ENCODE assay signal across 8 mouse cellular contexts in the genomic region with DNA sequence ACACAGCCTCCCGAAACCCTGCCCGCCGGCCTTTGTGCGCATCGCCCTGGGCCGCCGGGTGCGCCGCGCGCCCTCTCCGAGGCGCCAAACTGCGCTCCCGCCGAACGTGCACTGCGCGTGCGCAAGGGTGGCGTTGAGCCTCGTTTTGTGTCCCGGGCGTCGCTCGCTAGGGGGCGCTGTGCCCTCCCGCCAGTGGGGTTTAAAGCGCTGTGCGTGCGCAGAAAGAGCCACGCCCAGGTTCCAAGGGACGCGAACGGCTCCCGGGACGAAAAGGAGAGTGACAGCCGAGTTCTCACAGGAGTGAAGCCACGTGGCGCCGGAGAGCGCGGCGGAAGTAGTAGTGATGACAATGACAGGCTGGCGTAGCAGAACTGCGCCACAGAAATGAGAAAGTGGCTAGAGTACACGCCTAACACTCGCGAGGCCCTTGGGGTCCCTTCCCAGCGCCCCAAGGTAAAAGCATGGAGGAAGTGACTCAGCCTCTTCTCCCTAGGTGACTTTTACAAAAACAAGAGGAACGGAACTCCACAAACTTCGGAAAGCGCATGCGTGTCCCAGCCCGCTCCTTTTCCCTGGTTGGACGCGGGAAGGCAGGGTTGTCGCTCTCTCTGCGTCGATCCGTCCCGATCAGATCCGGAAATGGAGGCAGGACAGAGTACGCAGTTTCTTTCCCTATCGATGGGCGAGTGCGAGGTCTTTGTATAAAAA. TPM values are rescaled to one million over a fixed set of nuclear protein-coding genes. Genes with fewer than 3 reads are reported as not detected.
A peak's percentile ranks its signal among the peaks of the same experiment; 100 is the strongest.
DNase-seq lines count a peak whose midpoint lies in the region; ATAC-seq and TF ChIP-seq lines count a peak whose summit lies in the region.

No protein-coding gene starts in this region.

- H3K36me3 ChIP-seq in C2C12 (ENCODE audit: control insufficient read depth, insufficient read depth) = no peaks in the 10 kb centered on the region
- H3K36me3 ChIP-seq in erythroblast, embryonic 14.5 days (ENCODE audit: control insufficient read depth) = peaks cover 11% of the 10 kb centered on the region
- H3K36me3 ChIP-seq in heart, embryonic 11.5 days (ENCODE audit: control insufficient read depth, insufficient read depth, low read length) = no peaks in the 10 kb centered on the region
- no peaks in the 10 kb centered on the region for H3K36me3 ChIP-seq in kidney, embryonic 16.5 days (ENCODE audit: insufficient read depth, low read length)
- H3K36me3 ChIP-seq in liver, adult 2 months (ENCODE audit: control insufficient read depth, insufficient read depth, low read length) = no peaks in the 10 kb centered on the region; the same call in 1 of the 2 replicates
- no peaks in the 10 kb centered on the region for H3K36me3 ChIP-seq in myocyte (ENCODE audit: control insufficient read depth, insufficient read depth)
- H3K36me3 ChIP-seq in splenic B cell, adult 2 months (ENCODE audit: control insufficient read depth, insufficient read depth, low read length, poor library complexity, severe bottlenecking) = no peaks in the 10 kb centered on the region

- H3K27me3 ChIP-seq in C2C12 (ENCODE audit: control insufficient read depth, insufficient read depth, insufficient read length) (no peaks in the 10 kb centered on the region), myocyte (ENCODE audit: control insufficient read depth, insufficient read depth, insufficient read length) (no peaks in the 10 kb centered on the region)
- H3K27me3 ChIP-seq in erythroblast, embryonic 14.5 days (ENCODE audit: control insufficient read depth) = no peaks in the 10 kb centered on the region
- H3K27me3 ChIP-seq in heart, embryonic 11.5 days (ENCODE audit: control insufficient read depth, insufficient read depth, low read length) = no peaks in the 10 kb centered on the region
- no peaks in the 10 kb centered on the region for H3K27me3 ChIP-seq in kidney, embryonic 16.5 days (ENCODE audit: insufficient read depth, low read length)
- no peaks in the 10 kb centered on the region for H3K27me3 ChIP-seq in liver, adult 2 months (ENCODE audit: control insufficient read depth, insufficient read depth, low read length)
- H3K27me3 ChIP-seq in splenic B cell, adult 2 months (ENCODE audit: control insufficient read depth, insufficient read depth, low read length, poor library complexity, severe bottlenecking) = no peaks in the 10 kb centered on the region

- no peaks in the 10 kb centered on the region for H3K9me3 ChIP-seq in erythroblast, embryonic 14.5 days (ENCODE audit: control insufficient read depth, low read length)
- H3K9me3 ChIP-seq in heart, embryonic 11.5 days (replicated peaks; ENCODE audit: control insufficient read depth, low read length) = no peaks in the 10 kb centered on the region
- H3K9me3 ChIP-seq in kidney, embryonic 16.5 days (ENCODE audit: low read length) = no peaks in the 10 kb centered on the region

- H3K79me2 ChIP-seq in C2C12 (ENCODE audit: control insufficient read depth, insufficient read depth) = peaks cover 11% of the 10 kb centered on the region
- no peaks in the 10 kb centered on the region for H3K79me2 ChIP-seq in liver, adult 2 months (ENCODE audit: control insufficient read depth, insufficient read depth, low read length)
- H3K79me2 ChIP-seq in myocyte (ENCODE audit: control insufficient read depth, insufficient read depth) = no peaks in the 10 kb centered on the region

- peak; percentile 99 for TF ChIP-seq POLR2A in brain, embryonic 14.5 days (IDR thresholded peaks at IDR 0.05; ENCODE audit: borderline replicate concordance, extremely low read depth, insufficient read depth, insufficient read length, poor library complexity, severe bottlenecking)
- peak; percentile 81 for TF ChIP-seq POLR2A in liver, adult 2 months (IDR thresholded peaks at IDR 0.05; ENCODE audit: extremely low read depth, insufficient read depth, low read length)
- TF ChIP-seq POLR2A in myocyte (IDR thresholded peaks at IDR 0.05; ENCODE audit: insufficient read length, low read depth) = peak; percentile 90

- peaks cover 49% of the 10 kb centered on the region for H3K4me1 ChIP-seq in erythroblast, embryonic 14.5 days (ENCODE audit: control insufficient read depth)
- H3K4me1 ChIP-seq in heart, embryonic 11.5 days (ENCODE audit: control insufficient read depth, insufficient read depth, low read length) = peaks cover 5% of the 10 kb centered on the region; the same call in 1 of the 2 replicates
- H3K4me1 ChIP-seq in kidney, embryonic 16.5 days (ENCODE audit: insufficient read depth, low read length) = peaks cover 6% of the 10 kb centered on the region; the same call in 1 of the 2 replicates
- peaks cover 5% of the 10 kb centered on the region for H3K4me1 ChIP-seq in liver, adult 2 months (ENCODE audit: control insufficient read depth, insufficient read depth, low read length)

- H3K9ac ChIP-seq in heart, embryonic 11.5 days (ENCODE audit: low read depth, low read length) = peak overlapping the region; percentile 91
- H3K9ac ChIP-seq in kidney, embryonic 16.5 days (replicated peaks; ENCODE audit: low read length) = peak overlapping the region; percentile 86
- peak overlapping the region; percentile 94 for H3K9ac ChIP-seq in liver, adult 2 months (ENCODE audit: low read depth, low read length)

- H3ac ChIP-seq in C2C12 (ENCODE audit: control insufficient read depth, insufficient read length, low read depth) = peak overlapping the region; percentile 97
- peak overlapping the region; percentile 58 for H3ac ChIP-seq in myocyte (ENCODE audit: control insufficient read depth, insufficient read length)

- WGBS in heart, embryonic 11.5 days (ENCODE audit: insufficient replicate concordance) = under 1% methylated on average over 67 of the region's 67 CpGs
- WGBS in kidney, embryonic 16.5 days = under 1% methylated on average over 67 of the region's 67 CpGs
- WGBS in liver, adult 2 months = under 1% methylated on average over 67 of the region's 67 CpGs

- peak overlapping the region; percentile 41 for H3K4me3 ChIP-seq in C2C12 (ENCODE audit: insufficient read depth, poor library complexity, severe bottlenecking)
- H3K4me3 ChIP-seq in erythroblast, embryonic 14.5 days (replicated peaks) = peak overlapping the region; percentile 88
- H3K4me3 ChIP-seq in heart, embryonic 11.5 days (ENCODE audit: low read depth, low read length) = peak overlapping the region; percentile 53
- peak overlapping the region; percentile 58 for H3K4me3 ChIP-seq in kidney, embryonic 16.5 days (ENCODE audit: low read length)
- H3K4me3 ChIP-seq in liver, adult 2 months (ENCODE audit: insufficient read depth, low read depth, low read length) = peak overlapping the region; percentile 74
- peak overlapping the region; percentile 50 for H3K4me3 ChIP-seq in myocyte

- peak; percentile 91 for ATAC-seq in heart, embryonic 11.5 days (replicated peaks; ENCODE audit: insufficient number of reproducible peaks, low FRiP score, low TSS enrichment)
- ATAC-seq in kidney, embryonic 16.5 days (ENCODE audit: low FRiP score, low TSS enrichment) = peak; percentile 93

- peak overlapping the region; percentile 99 for H3K27ac ChIP-seq in heart, embryonic 11.5 days (ENCODE audit: low read depth, low read length)
- peak overlapping the region; percentile 100 for H3K27ac ChIP-seq in kidney, embryonic 16.5 days (ENCODE audit: low read length)
- H3K27ac ChIP-seq in liver, adult 2 months (replicated peaks; ENCODE audit: insufficient read depth, low read depth, low read length) = peak overlapping the region; percentile 96

- TF ChIP-seq CTCF in C2C12 (IDR thresholded peaks at IDR 0.05; ENCODE audit: control insufficient read depth, insufficient read depth, insufficient read length) = peak; percentile 99
- peak; percentile 100 for TF ChIP-seq CTCF in brain, embryonic 14.5 days (IDR thresholded peaks at IDR 0.05; ENCODE audit: borderline replicate concordance, extremely low read depth, insufficient read depth, insufficient read length)
- TF ChIP-seq CTCF in liver, adult 2 months (IDR thresholded peaks at IDR 0.05; ENCODE audit: low read depth, low read length) = peak; percentile 96

- peak overlapping the region; percentile 72 for H3K4me2 ChIP-seq in heart, embryonic 11.5 days
- peak overlapping the region; percentile 78 for H3K4me2 ChIP-seq in kidney, embryonic 16.5 days (replicated peaks; ENCODE audit: low read depth, low read length)
- H3K4me2 ChIP-seq in myocyte (ENCODE audit: low read depth) = peak overlapping the region; percentile 89

- peak; percentile 99 for DNase-seq in brain, embryonic 14.5 days (ENCODE audit: low read depth)
- DNase-seq in liver, adult 2 months (ENCODE audit: extremely low read depth, low read depth, low spot score) = peak; percentile 90
- peak; percentile 99 for DNase-seq in splenic B cell, adult 2 months (ENCODE audit: low read depth, low spot score)

- H3K79me3 ChIP-seq in C2C12 (ENCODE audit: low read depth) = no peaks in the 10 kb centered on the region

RNA-seq across cellular contexts. Expression of gene Zfp239, which starts 17.7 kb away (rescaled TPM):
- polyA plus RNA-seq in C2C12 (2012; fragmentation: generic; extraction: Trizol) = 4.4 TPM
- polyA plus RNA-seq in brain, embryonic 14.5 days (2012; rRNA removed) = 9.0 and 10.6 TPM in 2 replicates
- polyA plus RNA-seq in erythroblast, embryonic 14.5 days (2012) = 0.03 and 0.04 TPM in 2 replicates
- polyA plus RNA-seq in heart, embryonic 11.5 days (2014; fragmentation: Nextera tagmentation; extraction: Ambion mirVana) = 2.4 and 4.1 TPM in 2 replicates
- polyA plus RNA-seq in kidney, embryonic 16.5 days (2015; fragmentation: Nextera tagmentation; extraction: Ambion mirVana) = 11.5 and 12.6 TPM in 2 replicates
- 0.07 and 0.09 TPM in 2 replicates for total RNA-seq in liver, adult 2 months (2014; rRNA removed)
- 0.05 TPM in 1 of 2 replicates, not detected in the other for polyA plus RNA-seq in liver, adult 2 months (2012; rRNA removed)
- polyA plus RNA-seq in myocyte (2012; fragmentation: generic; extraction: Trizol) = 2.1 TPM

RNA-seq across cellular contexts. Expression of gene Hnrnpf, which starts 20.6 kb away (rescaled TPM):
- 374 TPM for polyA plus RNA-seq in C2C12 (2012; fragmentation: generic; extraction: Trizol)
- polyA plus RNA-seq in brain, embryonic 14.5 days (2012; rRNA removed) = 240 and 265 TPM in 2 replicates
- polyA plus RNA-seq in erythroblast, embryonic 14.5 days (2012) = 13.1 and 14.1 TPM in 2 replicates
- 554 and 606 TPM in 2 replicates for polyA plus RNA-seq in heart, embryonic 11.5 days (2014; fragmentation: Nextera tagmentation; extraction: Ambion mirVana)
- 793 and 842 TPM in 2 replicates for polyA plus RNA-seq in kidney, embryonic 16.5 days (2015; fragmentation: Nextera tagmentation; extraction: Ambion mirVana)
- 188 and 197 TPM in 2 replicates for total RNA-seq in liver, adult 2 months (2014; rRNA removed)
- polyA plus RNA-seq in liver, adult 2 months (2012; rRNA removed) = 88.2 and 89.3 TPM in 2 replicates
- 186 TPM for polyA plus RNA-seq in myocyte (2012; fragmentation: generic; extraction: Trizol)

RNA-seq across cellular contexts. Expression of gene Zfp637, which starts 38.6 kb away (rescaled TPM):
- 53.2 TPM for polyA plus RNA-seq in C2C12 (2012; fragmentation: generic; extraction: Trizol)
- polyA plus RNA-seq in brain, embryonic 14.5 days (2012; rRNA removed) = 84.4 and 94.6 TPM in 2 replicates
- polyA plus RNA-seq in erythroblast, embryonic 14.5 days (2012) = 0.95 and 1.4 TPM in 2 replicates
- 64.8 and 72.4 TPM in 2 replicates for polyA plus RNA-seq in heart, embryonic 11.5 days (2014; fragmentation: Nextera tagmentation; extraction: Ambion mirVana)
- 105 and 108 TPM in 2 replicates for polyA plus RNA-seq in kidney, embryonic 16.5 days (2015; fragmentation: Nextera tagmentation; extraction: Ambion mirVana)
- total RNA-seq in liver, adult 2 months (2014; rRNA removed) = 14.1 and 19.6 TPM in 2 replicates
- polyA plus RNA-seq in liver, adult 2 months (2012; rRNA removed) = 16.4 and 27.6 TPM in 2 replicates
- 58.3 TPM for polyA plus RNA-seq in myocyte (2012; fragmentation: generic; extraction: Trizol)

RNA-seq across cellular contexts. Expression of gene Fxyd4, which starts 57.9 kb away (rescaled TPM):
- polyA plus RNA-seq in C2C12 (2012; fragmentation: generic; extraction: Trizol) = 0.75 TPM
- not detected in 2 replicates for polyA plus RNA-seq in brain, embryonic 14.5 days (2012; rRNA removed)
- polyA plus RNA-seq in erythroblast, embryonic 14.5 days (2012) = not detected in 2 replicates
- 0.76 and 2.4 TPM in 2 replicates for polyA plus RNA-seq in heart, embryonic 11.5 days (2014; fragmentation: Nextera tagmentation; extraction: Ambion mirVana)
- polyA plus RNA-seq in kidney, embryonic 16.5 days (2015; fragmentation: Nextera tagmentation; extraction: Ambion mirVana) = 98.1 and 98.5 TPM in 2 replicates
- not detected in 2 replicates for total RNA-seq in liver, adult 2 months (2014; rRNA removed)
- polyA plus RNA-seq in liver, adult 2 months (2012; rRNA removed) = 0.18 TPM in 1 of 2 replicates, not detected in the other
- polyA plus RNA-seq in myocyte (2012; fragmentation: generic; extraction: Trizol) = 0.64 TPM

Comparison
In these comparisons a context has a peak if more than half of its experiments do, and no peak if none do; other contexts are left out.
1. Peak in every context shown above with its lines: DNase-seq, ATAC-seq, H3K4me3 ChIP-seq and H3K27ac ChIP-seq.